16 mouse cellular contexts compared by ENCODE assay signal in the genomic region with DNA sequence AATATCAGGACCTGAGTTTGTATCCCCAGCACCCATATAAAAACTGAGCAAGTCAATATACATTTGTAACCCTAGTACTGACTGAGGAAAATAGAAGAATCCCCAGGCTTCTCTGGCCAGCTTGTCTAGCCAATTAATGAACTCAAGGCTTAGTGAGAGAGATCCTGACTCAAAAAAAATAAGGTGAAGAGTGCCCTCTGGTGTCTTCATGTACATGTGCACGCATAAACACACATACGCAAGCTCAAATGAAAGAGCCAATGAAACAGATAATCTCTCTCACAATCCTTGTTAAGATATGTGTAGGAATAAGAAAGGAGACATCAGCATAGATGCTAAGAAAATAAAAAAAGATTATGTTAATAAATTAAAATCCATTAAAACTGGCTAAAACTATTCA. TPM values are rescaled to one million over a fixed set of nuclear protein-coding genes. Genes with fewer than 3 reads are reported as not detected.
A peak's percentile ranks its signal among the peaks of the same experiment; 100 is the strongest.
DNase-seq lines count a peak whose midpoint lies in the region; ATAC-seq and TF ChIP-seq lines count a peak whose summit lies in the region.
"Had no signal": no experiment of that assay in that cellular context is flagged by ENCODE, and none has a peak within 500 bp of the region (broad histone marks: within the 10 kb centered on the region; RNA-seq: fewer than 3 reads in every experiment).

No protein-coding gene starts in this region.

- DNase-seq in forebrain, embryonic 14.5 days (ENCODE audit: low spot score) = peak; percentile 20
- no peak for DNase-seq in layer of hippocampus, adult 2 months (ENCODE audit: low spot score in 2 of 2)
- no peak for DNase-seq in layer of hippocampus, adult 9-10 months (ENCODE audit: low spot score)
- peak; percentile 25 for DNase-seq in CD4-positive helper T cell, adult 2 months (ENCODE audit: low read depth, low spot score)
- no peak for DNase-seq in ovary, postnatal 14 days (ENCODE audit: low spot score)
- no peak for DNase-seq in lung, postnatal 25 days (ENCODE audit: low spot score)
- DNase-seq: adrenal gland, postnatal 10 days; cerebellum, adult 8-10 months; layer of hippocampus, adult 9-11 months had no signal

- H3K36me3 ChIP-seq in forebrain, embryonic 14.5 days (ENCODE audit: control insufficient read depth, insufficient read depth, low read length) = no peaks in the 10 kb centered on the region
- no peaks in the 10 kb centered on the region for H3K36me3 ChIP-seq in forebrain, embryonic 12.5 days (replicated peaks)
- H3K36me3 ChIP-seq: hindbrain, embryonic 13.5 days; liver, embryonic 12.5 days; midbrain, embryonic 12.5 days had no signal

- TF ChIP-seq CTCF in layer of hippocampus, adult 2 months (conservative IDR thresholded peaks at IDR 0.05) = peak; percentile 73

- no peaks in the 10 kb centered on the region for H3K27me3 ChIP-seq in forebrain, embryonic 14.5 days (replicated peaks; ENCODE audit: control insufficient read depth, insufficient read depth, low read length)
- H3K27me3 ChIP-seq in forebrain, embryonic 12.5 days = no peaks in the 10 kb centered on the region
- H3K27me3 ChIP-seq: hindbrain, embryonic 13.5 days; liver, embryonic 12.5 days; midbrain, embryonic 12.5 days had no signal

- H3K4me3 ChIP-seq in forebrain, embryonic 14.5 days (ENCODE audit: low read depth, low read length) = no peak overlapping the region
- no peak overlapping the region for H3K4me3 ChIP-seq in forebrain, embryonic 12.5 days (replicated peaks)
- H3K4me3 ChIP-seq in layer of hippocampus, adult 2 months = no peak overlapping the region
- H3K4me3 ChIP-seq: erythroblast, embryonic 14.5 days; hindbrain, embryonic 13.5 days; liver, embryonic 12.5 days; midbrain, embryonic 12.5 days had no signal

- no peak overlapping the region for H3K27ac ChIP-seq in forebrain, embryonic 14.5 days (ENCODE audit: low read depth, low read length)
- no peak overlapping the region for H3K27ac ChIP-seq in forebrain, embryonic 12.5 days
- H3K27ac ChIP-seq in layer of hippocampus, adult 2 months = no peak overlapping the region
- H3K27ac ChIP-seq: hindbrain, embryonic 13.5 days; liver, embryonic 12.5 days; midbrain, embryonic 12.5 days had no signal

- no peak overlapping the region for H3K4me2 ChIP-seq in forebrain, embryonic 14.5 days (ENCODE audit: low read length)
- no peak overlapping the region for H3K4me2 ChIP-seq in forebrain, embryonic 12.5 days
- H3K4me2 ChIP-seq: hindbrain, embryonic 13.5 days; liver, embryonic 12.5 days; midbrain, embryonic 12.5 days had no signal

- no peak for ATAC-seq in forebrain, embryonic 14.5 days
- ATAC-seq in forebrain, embryonic 12.5 days (ENCODE audit: low FRiP score) = no peak
- ATAC-seq in granulocyte monocyte progenitor cell, adult 5-6 weeks (replicated peaks; ENCODE audit: poor library complexity, severe bottlenecking) = peak; percentile 55
- ATAC-seq: liver, embryonic 12.5 days had no signal

- H3K9ac ChIP-seq in forebrain, embryonic 14.5 days (ENCODE audit: low read length) = no peak overlapping the region
- no peak overlapping the region for H3K9ac ChIP-seq in forebrain, embryonic 12.5 days
- H3K9ac ChIP-seq: hindbrain, embryonic 13.5 days; liver, embryonic 12.5 days; midbrain, embryonic 12.5 days had no signal

- 85% methylated on average over 2 of the region's 2 CpGs for WGBS in forebrain, embryonic 14.5 days
- whole genome bisulfite sequencing in forebrain, embryonic 12.5 days = 82% methylated on average over 2 of the region's 2 CpGs

- no peaks in the 10 kb centered on the region for H3K9me3 ChIP-seq in forebrain, embryonic 14.5 days (replicated peaks; ENCODE audit: control insufficient read depth, low read length)
- H3K9me3 ChIP-seq in forebrain, embryonic 12.5 days = no peaks in the 10 kb centered on the region
- H3K9me3 ChIP-seq: hindbrain, embryonic 13.5 days; liver, embryonic 12.5 days; midbrain, embryonic 12.5 days had no signal

- no peaks in the 10 kb centered on the region for H3K4me1 ChIP-seq in forebrain, embryonic 14.5 days (ENCODE audit: control insufficient read depth, insufficient read depth, low read length)
- H3K4me1 ChIP-seq in forebrain, embryonic 12.5 days = no peaks in the 10 kb centered on the region
- H3K4me1 ChIP-seq: hindbrain, embryonic 13.5 days; liver, embryonic 12.5 days; midbrain, embryonic 12.5 days had no signal

RNA-seq across cellular contexts. Expression of a gene that starts 5.1 kb away (rescaled TPM):
- not detected in 2 replicates for polyA plus RNA-seq in forebrain, embryonic 14.5 days (2014; fragmentation: Nextera tagmentation; extraction: Ambion mirVana)
- not detected in 2 replicates for polyA plus RNA-seq in forebrain, embryonic 12.5 days (2016; fragmentation: Nextera tagmentation; extraction: Ambion mirVana)
- total RNA-seq in layer of hippocampus, adult 2 months (2021) = not detected
- total RNA-seq in granulocyte monocyte progenitor cell, adult 5-6 weeks (2014; fragmentation: Nextera tagmentation) = not detected in 2 replicates
- not detected in 2 replicates for total RNA-seq in granulocyte monocyte progenitor cell, adult 5-6 weeks (2017)
- total RNA-seq: adrenal gland, postnatal 10 days; heart, adult 18-20 months had no signal
- polyA plus RNA-seq: erythroblast, embryonic 14.5 days; hindbrain, embryonic 13.5 days; liver, embryonic 12.5 days; midbrain, embryonic 12.5 days had no signal

RNA-seq across cellular contexts. Expression of a gene that starts 19.1 kb away (rescaled TPM):
- polyA plus RNA-seq in forebrain, embryonic 14.5 days (2014; fragmentation: Nextera tagmentation; extraction: Ambion mirVana) = 0.39 and 0.48 TPM in 2 replicates
- polyA plus RNA-seq in forebrain, embryonic 12.5 days (2016; fragmentation: Nextera tagmentation; extraction: Ambion mirVana) = 0.17 and 0.22 TPM in 2 replicates
- total RNA-seq in layer of hippocampus, adult 2 months (2021) = 1 to 10 TPM; 2.8 TPM
- total RNA-seq in granulocyte monocyte progenitor cell, adult 5-6 weeks (2014; fragmentation: Nextera tagmentation) = not detected in 2 replicates
- total RNA-seq in granulocyte monocyte progenitor cell, adult 5-6 weeks (2017) = not detected in 2 replicates
- total RNA-seq: heart, adult 18-20 months had no signal
- polyA plus RNA-seq: erythroblast, embryonic 14.5 days; liver, embryonic 12.5 days had no signal

RNA-seq across cellular contexts. Expression of a gene that starts 28.8 kb away (rescaled TPM):
- polyA plus RNA-seq in forebrain, embryonic 14.5 days (2014; fragmentation: Nextera tagmentation; extraction: Ambion mirVana) = 64.2 TPM in 2 replicates
- 68.2 and 72.9 TPM in 2 replicates for polyA plus RNA-seq in forebrain, embryonic 12.5 days (2016; fragmentation: Nextera tagmentation; extraction: Ambion mirVana)
- 10 to 100 TPM in 1 of 2 experiments, 1 to 10 TPM in 1; 8.1 to 11.1 TPM for total RNA-seq in layer of hippocampus, adult 2 months (2021)
- 24.2 and 29.1 TPM in 2 replicates for total RNA-seq in granulocyte monocyte progenitor cell, adult 5-6 weeks (2014; fragmentation: Nextera tagmentation)
- 51.8 and 70.7 TPM in 2 replicates for total RNA-seq in granulocyte monocyte progenitor cell, adult 5-6 weeks (2017)

RNA-seq across cellular contexts. Expression of a gene that starts 31.5 kb away (rescaled TPM):
- polyA plus RNA-seq in forebrain, embryonic 14.5 days (2014; fragmentation: Nextera tagmentation; extraction: Ambion mirVana) = not detected in 2 replicates
- not detected in 2 replicates for polyA plus RNA-seq in forebrain, embryonic 12.5 days (2016; fragmentation: Nextera tagmentation; extraction: Ambion mirVana)
- not detected for total RNA-seq in layer of hippocampus, adult 2 months (2021)
- not detected in 2 replicates for total RNA-seq in granulocyte monocyte progenitor cell, adult 5-6 weeks (2014; fragmentation: Nextera tagmentation)
- not detected in 2 replicates for total RNA-seq in granulocyte monocyte progenitor cell, adult 5-6 weeks (2017)
- total RNA-seq: adrenal gland, postnatal 10 days; heart, adult 18-20 months had no signal
- polyA plus RNA-seq: erythroblast, embryonic 14.5 days; hindbrain, embryonic 13.5 days; liver, embryonic 12.5 days; midbrain, embryonic 12.5 days had no signal

RNA-seq across cellular contexts. Expression of a gene that starts 53.4 kb away (rescaled TPM):
- polyA plus RNA-seq in forebrain, embryonic 14.5 days (2014; fragmentation: Nextera tagmentation; extraction: Ambion mirVana) = 15.5 and 18.0 TPM in 2 replicates
- 21.4 and 21.5 TPM in 2 replicates for polyA plus RNA-seq in forebrain, embryonic 12.5 days (2016; fragmentation: Nextera tagmentation; extraction: Ambion mirVana)
- 10 to 100 TPM; 15.9 to 19.3 TPM for total RNA-seq in layer of hippocampus, adult 2 months (2021)
- not detected in 2 replicates for total RNA-seq in granulocyte monocyte progenitor cell, adult 5-6 weeks (2014; fragmentation: Nextera tagmentation)
- total RNA-seq in granulocyte monocyte progenitor cell, adult 5-6 weeks (2017) = not detected in 2 replicates

Comparison
In these comparisons a context has a peak if more than half of its experiments do, and no peak if none do; other contexts are left out.
1. DNase-seq: peak in forebrain, embryonic 14.5 days (single experiment) and CD4-positive helper T cell, adult 2 months (single experiment); none in layer of hippocampus, adult 2 months (0 of 2), layer of hippocampus, adult 9-10 months (single experiment), ovary, postnatal 14 days (single experiment) and lung, postnatal 25 days (single experiment).